Mouse (Mus musculus): ENCODE results near the gene Angpt4. TPM values are rescaled to one million over a fixed set of nuclear protein-coding genes. Genes with fewer than 3 reads are reported as not detected.

Gene Angpt4
- total RNA-seq, 4 experiments from 2014 or later, result 0.14 to 0.22 (median 0.16) TPM; not detected in 1

- DNase-seq (ENCODE audit: low spot score), result no peak
These were observed 69.3 kb downstream of the Angpt4 start for GRCm38 (mm10) chr2:151980355-151980693.

GRCm38 (mm10) chr2:151981268-151981667, 70.3 kb downstream of the Angpt4 start:
- no peak for DNase-seq (ENCODE audit: low spot score)

GRCm38 (mm10) chr2:151982476-151982875, 71.5 kb downstream of the Angpt4 start:
- DNase-seq (ENCODE audit: low spot score), result no peak

- no peak for DNase-seq (ENCODE audit: low spot score)
These were observed 73.0 kb downstream of the Angpt4 start for GRCm38 (mm10) chr2:151984019-151984418.

GRCm38 (mm10) chr2:151985426-151986172, 74.6 kb downstream of the Angpt4 start:
- DNase-seq (ENCODE audit: low spot score), result no peak

- DNase-seq (ENCODE audit: low spot score), result no peak
These were observed 75.9 kb downstream of the Angpt4 start for GRCm38 (mm10) chr2:151986958-151987357.

- DNase-seq (ENCODE audit: low spot score), result no peak
These were observed 78.0 kb downstream of the Angpt4 start for GRCm38 (mm10) chr2:151988978-151989377.

- no peak for DNase-seq (ENCODE audit: low spot score)
These were observed 80.0 kb downstream of the Angpt4 start for GRCm38 (mm10) chr2:151990985-151991394.

- DNase-seq (ENCODE audit: low spot score), result no peak
These were observed 80.4 kb downstream of the Angpt4 start for GRCm38 (mm10) chr2:151991446-151991845.

- peak; percentile 85 for DNase-seq (ENCODE audit: low spot score)
These were observed 83.5 kb downstream of the Angpt4 start for GRCm38 (mm10) chr2:151994350-151995122.

Small RNA genes lying within 50 kb of the gene (microRNA-seq; reads per million reads assigned to microRNA genes)
- gene Mir1953, result not detected

Other genes with a start within 250 kb of the Angpt4 start
- gene Rad21l, start 242.7 kb upstream of the Angpt4 start, total RNA-seq (2022), result not detected
- 1 to 10 TPM; 5.7 to 8.2 (median 5.9) TPM for gene Tmem74b, start 209.2 kb upstream of the Angpt4 start, total RNA-seq (2022)
- 10 to 100 TPM; 22.2 to 28.1 (median 23.1) TPM for gene Psmf1, start 167.0 kb upstream of the Angpt4 start, total RNA-seq (2022)
- not detected for gene Rspo4, start 68.3 kb upstream of the Angpt4 start, total RNA-seq (2022)
- gene Fam110a, start 69.0 kb downstream of the Angpt4 start, total RNA-seq (2022), result 1 to 10 TPM; 2.8 to 5.0 (median 4.3) TPM
- gene Slc52a3, start 85.3 kb downstream of the Angpt4 start, total RNA-seq (2022), result 1 to 10 TPM; 1.2 to 4.2 (median 2.3) TPM
- not detected for gene Scrt2, start 170.3 kb downstream of the Angpt4 start, total RNA-seq (2022)
- 10 to 100 TPM; 19.5 to 33.1 (median 28.9) TPM for gene Srxn1, start 194.3 kb downstream of the Angpt4 start, total RNA-seq (2022)
- 10 to 100 TPM; 21.1 to 47.5 (median 28.5) TPM for gene Tcf15, start 232.4 kb downstream of the Angpt4 start, total RNA-seq (2022)